Comparison of ENCODE assay signal across 10 mouse cellular contexts in genomic region chr6:50823220-50823910, GRCm38 (mm10).
A peak's percentile ranks its signal among the peaks of the same experiment; 100 is the strongest.
DNase-seq lines count a peak whose midpoint lies in the region; ATAC-seq lines count a peak whose summit lies in the region.
"Had no signal": no experiment of that assay in that cellular context is flagged by ENCODE, and none has a peak within 500 bp of the region (broad histone marks: within the 10 kb centered on the region; RNA-seq: fewer than 3 reads in every experiment).

No protein-coding gene starts in this region.

- peak; percentile 76 for DNase-seq in midbrain, embryonic 10.5 days (ENCODE audit: low spot score)
- DNase-seq in cerebellum, adult 11-12 months, result no peak
- no peak for DNase-seq in Muller cell, postnatal 12 days (ENCODE audit: inconsistent ontology term)
- DNase-seq: cerebellum, postnatal 14 days had no signal

- H3K27me3 ChIP-seq in megakaryocyte, embryonic 14.5 days (replicated peaks), result peaks cover 38% of the 10 kb centered on the region
- H3K27me3 ChIP-seq in midbrain, embryonic 10.5 days (ENCODE audit: low read depth, poor library complexity, severe bottlenecking), result peaks cover 24% of the 10 kb centered on the region

- no peaks in the 10 kb centered on the region for H3K36me3 ChIP-seq in megakaryocyte, embryonic 14.5 days (replicated peaks; ENCODE audit: low read length)
- H3K36me3 ChIP-seq in midbrain, embryonic 10.5 days, result no peaks in the 10 kb centered on the region
- H3K36me3 ChIP-seq: limb, embryonic 15.5 days had no signal

- ATAC-seq in megakaryocyte, adult 5-6 weeks (ENCODE audit: poor library complexity, severe bottlenecking), result no peak
- peak; percentile 29 to 56; a peak in 2 of 4 replicates for ATAC-seq in hematopoietic stem cell, adult 5-6 weeks (replicated peaks in 1 of 2; ENCODE audit: insufficient read depth in 1 of 2, low FRiP score in 2 of 2, low TSS enrichment in 1 of 2, low read depth in 1 of 2, poor library complexity in 2 of 2, severe bottlenecking in 2 of 2)
- no peak for ATAC-seq in cerebellum, adult (ENCODE audit: insufficient number of reproducible peaks, low FRiP score, low TSS enrichment)
- ATAC-seq in frontal cortex, adult (ENCODE audit: low TSS enrichment), result no peak

- H3K27ac ChIP-seq in midbrain, embryonic 10.5 days (replicated peaks), result peak overlapping the region; percentile 91
- H3K27ac ChIP-seq: limb, embryonic 15.5 days had no signal

- peak overlapping the region; percentile 70 for H3K4me3 ChIP-seq in megakaryocyte, embryonic 14.5 days (replicated peaks)
- H3K4me3 ChIP-seq in midbrain, embryonic 10.5 days, result peak overlapping the region; percentile 29; the same call in 1 of the 2 replicates
- H3K4me3 ChIP-seq: limb, embryonic 15.5 days had no signal

- WGBS in midbrain, embryonic 10.5 days, result 6% methylated on average over 18 of the region's 18 CpGs

- H3K4me1 ChIP-seq in megakaryocyte, embryonic 14.5 days, result peaks cover 12% of the 10 kb centered on the region
- peaks cover 71% of the 10 kb centered on the region for H3K4me1 ChIP-seq in midbrain, embryonic 10.5 days

- peaks cover 11% of the 10 kb centered on the region for H3K9me3 ChIP-seq in megakaryocyte, embryonic 14.5 days
- H3K9me3 ChIP-seq in midbrain, embryonic 10.5 days (replicated peaks), result peaks cover 8% of the 10 kb centered on the region; the same call in 1 of the 2 replicates
- H3K9me3 ChIP-seq: limb, embryonic 15.5 days had no signal

Comparison
In these comparisons a context has a peak if more than half of its experiments do, and no peak if none do; other contexts are left out.
1. ATAC-seq: peak in hematopoietic stem cell, adult 5-6 weeks (2 of 2); none in megakaryocyte, adult 5-6 weeks (single experiment), cerebellum, adult (single experiment) and frontal cortex, adult (single experiment).